In the genomic region with DNA sequence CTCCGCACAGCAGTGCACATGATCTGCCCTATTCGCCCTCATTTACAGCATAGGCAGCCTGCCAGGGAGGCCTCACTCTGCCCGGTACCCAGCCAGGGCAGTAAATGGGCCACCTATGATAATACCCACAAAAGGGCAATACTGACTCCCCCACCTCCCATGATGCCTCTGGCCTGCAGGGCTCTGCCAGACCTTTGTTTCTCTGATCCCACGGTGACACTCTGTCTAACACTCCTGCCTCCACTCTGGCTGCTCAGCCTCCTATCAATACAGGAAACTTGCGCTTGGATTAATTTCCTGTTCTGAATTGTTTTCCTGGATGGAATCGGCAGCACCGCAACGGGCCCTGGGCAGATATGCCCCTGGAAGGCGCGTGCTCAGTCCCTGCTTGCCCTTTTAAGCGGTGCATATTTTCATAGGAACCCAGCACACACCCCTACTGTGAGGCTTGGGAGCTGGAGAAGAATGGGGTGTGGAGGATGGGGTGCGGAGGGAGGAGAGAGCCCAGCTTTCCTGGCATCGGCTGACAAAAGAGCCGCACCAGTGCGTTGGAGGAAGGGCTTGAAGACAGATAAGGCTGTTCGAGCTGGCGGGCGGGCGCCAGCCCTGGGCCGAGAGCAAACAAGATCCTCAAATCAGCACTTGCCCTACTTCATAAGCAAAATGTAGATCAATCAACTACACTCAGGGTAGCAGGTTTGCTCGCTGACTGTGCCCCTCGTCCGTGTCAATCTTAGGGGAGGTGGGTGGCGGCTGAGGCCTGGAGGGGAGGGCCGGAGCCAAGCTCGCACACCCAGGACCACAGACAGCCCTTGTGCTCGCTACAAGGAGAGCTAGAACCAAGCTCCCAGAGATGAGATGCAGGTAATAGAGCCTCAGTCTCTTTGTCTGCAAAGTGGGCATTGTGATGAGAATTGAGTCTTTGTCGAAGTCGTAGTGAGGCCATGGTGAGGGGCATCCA, we compare ENCODE assay signal across 8 mouse cellular contexts. TPM values are rescaled to one million over a fixed set of nuclear protein-coding genes. Genes with fewer than 3 reads are reported as not detected.
DNase-seq lines count a peak whose midpoint lies in the region; ATAC-seq and TF ChIP-seq lines count a peak whose summit lies in the region.

No protein-coding gene starts in this region.

- H3K27ac ChIP-seq in forebrain, embryonic 11.5 days (ENCODE audit: low read depth, low read length), result no peak overlapping the region
- peak overlapping the region; percentile 52 for H3K27ac ChIP-seq in hindbrain, embryonic 12.5 days

- no peak overlapping the region for H3K4me2 ChIP-seq in forebrain, embryonic 11.5 days (ENCODE audit: low read depth, low read length, severe bottlenecking)
- H3K4me2 ChIP-seq in hindbrain, embryonic 12.5 days (replicated peaks), result no peak overlapping the region

- no peaks in the 10 kb centered on the region for H3K36me3 ChIP-seq in forebrain, embryonic 11.5 days (ENCODE audit: control insufficient read depth, insufficient read depth, low read length)
- no peaks in the 10 kb centered on the region for H3K36me3 ChIP-seq in hindbrain, embryonic 12.5 days

- TF ChIP-seq CTCF in lung, adult 2 months (IDR thresholded peaks at IDR 0.05; ENCODE audit: insufficient read depth, low read length), result no peak

- no peak for ATAC-seq in forebrain, embryonic 11.5 days (replicated peaks; ENCODE audit: low FRiP score)
- ATAC-seq in hindbrain, embryonic 12.5 days (ENCODE audit: low FRiP score), result peak; percentile 38; the same call in 1 of the 2 replicates

- 0 out of 2 replicates have a peak overlapping the region, but pooled peaks have one; percentile 35 for H3K9ac ChIP-seq in forebrain, embryonic 11.5 days (ENCODE audit: low read length)
- no peak overlapping the region for H3K9ac ChIP-seq in hindbrain, embryonic 12.5 days

- H3K4me3 ChIP-seq in forebrain, embryonic 11.5 days (ENCODE audit: low read depth, low read length), result no peak overlapping the region
- H3K4me3 ChIP-seq in hindbrain, embryonic 12.5 days, result no peak overlapping the region
- no peak overlapping the region for H3K4me3 ChIP-seq in lung, adult 2 months (replicated peaks; ENCODE audit: extremely low read depth, low read depth, low read length)

- no peaks in the 10 kb centered on the region for H3K27me3 ChIP-seq in forebrain, embryonic 11.5 days (ENCODE audit: control insufficient read depth, insufficient read depth, low read length)
- no peaks in the 10 kb centered on the region for H3K27me3 ChIP-seq in hindbrain, embryonic 12.5 days

- H3K4me1 ChIP-seq in forebrain, embryonic 11.5 days (replicated peaks; ENCODE audit: control insufficient read depth, insufficient read depth, low read length), result peaks cover 11% of the 10 kb centered on the region
- H3K4me1 ChIP-seq in hindbrain, embryonic 12.5 days, result peaks cover 25% of the 10 kb centered on the region
- H3K4me1 ChIP-seq in lung, adult 2 months (ENCODE audit: control insufficient read depth, insufficient read depth, low read length), result 0 out of 2 replicates have a peak, but pooled peaks cover 2% of the 10 kb centered on the region

- DNase-seq in Muller cell, postnatal 12 days (ENCODE audit: inconsistent ontology term), result peak; percentile 21
- no peak for DNase-seq in forebrain, embryonic 11.5 days (ENCODE audit: low spot score)
- peak; percentile 4 for DNase-seq in lung, adult 2 months
- DNase-seq in ovary, postnatal 14 days (ENCODE audit: low spot score), result peak; percentile 29
- no peak for DNase-seq in natural killer cell, adult 2 months (ENCODE audit: low spot score in 2 of 2)
- DNase-seq in embryo, embryonic 9.5 days (ENCODE audit: extremely low spot score), result no peak
- no peak for DNase-seq in thymus, adult 18-20 months

- TF ChIP-seq POLR2A in lung, adult 2 months (IDR thresholded peaks at IDR 0.05; ENCODE audit: borderline replicate concordance, extremely low read depth, low read depth, low read length), result no peak

- WGBS in forebrain, embryonic 11.5 days, result 60% methylated on average over 29 of the region's 29 CpGs
- 52% methylated on average over 29 of the region's 29 CpGs for WGBS in hindbrain, embryonic 12.5 days
- 24% methylated on average over 29 of the region's 29 CpGs for WGBS in lung, adult 2 months

- no peaks in the 10 kb centered on the region for H3K9me3 ChIP-seq in forebrain, embryonic 11.5 days (ENCODE audit: control insufficient read depth, low read length)
- no peaks in the 10 kb centered on the region for H3K9me3 ChIP-seq in hindbrain, embryonic 12.5 days (replicated peaks)

RNA-seq across cellular contexts. Expression of gene Grm4, which starts 40.8 kb away (rescaled TPM):
- 0.99 and 1.3 TPM in 2 replicates for polyA plus RNA-seq in forebrain, embryonic 11.5 days (2014; fragmentation: Nextera tagmentation; extraction: Ambion mirVana)
- 3.7 and 4.2 TPM in 2 replicates for polyA plus RNA-seq in hindbrain, embryonic 12.5 days (2016; fragmentation: Nextera tagmentation; extraction: Ambion mirVana)
- 1.1 TPM in 2 replicates for polyA plus RNA-seq in lung, adult 2 months (2012; rRNA removed)

Comparison
In these comparisons a context has a peak if more than half of its experiments do, and no peak if none do; other contexts are left out.
1. DNase-seq: peak in Muller cell, postnatal 12 days (single experiment), lung, adult 2 months (single experiment) and ovary, postnatal 14 days (single experiment); none in forebrain, embryonic 11.5 days (single experiment), natural killer cell, adult 2 months (0 of 2), embryo, embryonic 9.5 days (single experiment) and thymus, adult 18-20 months (0 of 2).